Mouse (Mus musculus): ENCODE data around the gene Anapc4.

DNA sequence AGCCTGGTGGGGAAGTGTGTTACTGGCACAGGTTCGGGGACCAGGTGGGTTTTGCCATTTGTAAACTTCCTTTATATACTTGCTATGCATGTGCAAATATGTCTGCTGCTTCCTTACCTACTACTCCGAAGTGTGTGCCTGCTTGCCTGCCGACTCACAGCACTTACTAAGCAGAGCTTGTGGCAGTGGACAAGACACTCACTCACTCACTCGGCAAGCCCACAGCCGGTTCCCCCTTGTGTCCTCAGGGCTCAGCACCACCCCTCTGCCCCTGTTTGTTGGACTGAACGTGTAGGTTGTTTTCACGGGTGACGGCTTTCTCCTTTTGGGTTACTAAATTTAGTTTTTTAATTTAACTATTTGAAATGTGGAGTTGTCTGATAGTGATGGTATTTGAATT is 27.5 kb upstream of the Anapc4 start:
- no peak for TF ChIP-seq CTCF (conservative IDR thresholded peaks at IDR 0.05 in 1 of 2, IDR thresholded peaks at IDR 0.05 in 1 of 2; ENCODE audit: low read depth in 2 of 2, low read length in 2 of 2)
- no peak for TF ChIP-seq USF1 (IDR thresholded peaks at IDR 0.05; ENCODE audit: low read depth, low read length)
